Mouse (Mus musculus) lung, embryonic 15.5 days (tissue): Measurements from ENCODE around the gene Cpt1b. TPM values are rescaled to one million over a fixed set of nuclear protein-coding genes. Genes with fewer than 3 reads are reported as not detected.

Source experiments
- ATAC-seq: fragments of 200-750 bp; cut with Nextera tagmentation; 2 replicates; pipeline ENCODE4 v1.8.0; 2017; ENCODE audit warnings: moderate number of reproducible peaks, borderline replicate concordance; ENCODE audit not compliant: low FRiP score, low TSS enrichment; ENCODE audit errors: extremely low read depth
- H3K27ac ChIP-seq: fragments of 300-500 bp; sonication (generic); 2 replicates; pipeline ENCODE4 v1.5.1; 2015; ENCODE audit warnings: moderate library complexity, mild to moderate bottlenecking, inconsistent platforms
- H3K27me3 ChIP-seq: fragments of 300-500 bp; sonication (generic); 2 replicates; pipeline ENCODE4 v1.6.1; 2015; ENCODE audit warnings: inconsistent platforms
- H3K36me3 ChIP-seq: fragments of 300-500 bp; sonication (generic); 2 replicates; pipeline ENCODE4 v1.6.1; 2015; ENCODE audit warnings: inconsistent platforms
- H3K4me1 ChIP-seq: fragments of 300-500 bp; sonication (generic); 2 replicates; pipeline ENCODE4 v1.6.1; 2015; ENCODE audit warnings: inconsistent platforms
- H3K4me2 ChIP-seq: fragments of 300-500 bp; sonication (generic); 2 replicates; pipeline ENCODE4 v1.6.1; 2015; ENCODE audit warnings: inconsistent platforms, mild to moderate bottlenecking, moderate library complexity
- H3K4me3 ChIP-seq: fragments of 300-500 bp; sonication (generic); 2 replicates; pipeline ENCODE4 v1.5.1; 2015; ENCODE audit warnings: mild to moderate bottlenecking, inconsistent platforms
- H3K9ac ChIP-seq: fragments of 300-500 bp; sonication (generic); 2 replicates; pipeline ENCODE4 v1.6.1; 2015; ENCODE audit warnings: inconsistent platforms
- H3K9me3 ChIP-seq: fragments of 300-500 bp; sonication (generic); 2 replicates; pipeline ENCODE4 v1.6.1; 2016; ENCODE audit warnings: inconsistent platforms
- WGBS: fragments of 180-500 bp; shearing (Covaris S2); methylation state at CpG from one replicate; pipeline ENCODE4 v1.1.7; 2015; 5-methylcytosine and 5-hydroxymethylcytosine counted together
- polyA plus RNA-seq: library from polyadenylated mRNA; unstranded; fragments of >200 nt; fragmentation: Nextera tagmentation; extraction: Ambion mirVana; gene quantifications from 2 replicates; pipeline ENCODE4 v1.2.1, GENCODE M21; 2015

The Cpt1b gene
- polyA plus RNA-seq, 1 experiment from 2014 or later: 5.1 TPM

DNA sequence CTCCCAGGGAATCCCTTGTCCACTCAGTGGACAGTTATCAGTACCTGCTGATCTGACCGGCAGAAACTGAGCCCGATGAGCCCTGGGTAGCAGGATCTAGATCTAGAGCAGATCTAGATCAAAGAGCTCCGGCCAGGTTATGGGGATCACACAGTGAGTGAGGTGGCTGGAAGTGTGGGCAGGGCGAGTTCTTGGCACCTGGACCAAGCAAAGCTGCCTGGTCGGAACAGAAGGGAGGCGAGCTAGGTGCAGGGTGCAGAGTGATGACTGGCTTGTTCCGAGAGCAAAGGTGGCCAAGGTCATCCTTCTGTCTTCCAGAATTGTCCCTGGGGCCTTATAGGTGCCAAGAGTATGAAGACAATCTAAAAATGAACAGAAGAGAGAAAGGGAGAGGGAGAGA is 34.2 kb upstream of the Cpt1b start:
- Histone ChIP-seq H3K9me3 (no peaks in the 10 kb centered on the region), H3K4me3 (no peak overlapping the region), H3K4me1 (no peaks in the 10 kb centered on the region), H3K27ac (no peak overlapping the region), H3K9ac (no peak overlapping the region), H3K36me3 (no peaks in the 10 kb centered on the region), H3K4me2 (no peak overlapping the region), H3K27me3 (peaks cover 25% of the 10 kb centered on the region)
- WGBS: 70% methylated on average over 7 of the region's 7 CpGs
- no peak for ATAC-seq

DNA sequence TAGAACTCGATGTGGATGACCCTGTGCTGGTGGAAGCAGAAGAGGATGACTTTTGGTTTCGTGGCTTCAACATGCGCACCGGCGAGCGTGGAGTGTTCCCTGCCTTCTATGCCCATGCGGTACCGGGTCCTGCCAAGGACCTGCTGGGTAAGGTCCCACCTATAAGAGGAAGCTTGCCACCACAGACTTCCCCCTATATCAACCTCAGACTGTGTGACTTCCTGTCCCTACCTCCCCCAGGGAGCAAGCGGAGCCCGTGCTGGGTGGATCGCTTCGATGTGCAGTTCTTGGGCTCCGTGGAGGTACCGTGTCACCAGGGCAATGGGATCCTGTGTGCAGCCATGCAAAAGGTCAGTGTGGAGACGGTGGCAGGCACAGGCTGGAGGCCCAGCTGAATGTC is 33.3 kb upstream of the Cpt1b start:
- Histone ChIP-seq H3K36me3 (no peaks in the 10 kb centered on the region), H3K9ac (no peak overlapping the region), H3K27ac (no peak overlapping the region), H3K9me3 (no peaks in the 10 kb centered on the region), H3K4me3 (no peak overlapping the region), H3K4me2 (no peak overlapping the region), H3K4me1 (peaks cover 6% of the 10 kb centered on the region), H3K27me3 (peaks cover 34% of the 10 kb centered on the region)
- ATAC-seq: no peak
- 89% methylated on average over 15 of the region's 15 CpGs for WGBS

DNA sequence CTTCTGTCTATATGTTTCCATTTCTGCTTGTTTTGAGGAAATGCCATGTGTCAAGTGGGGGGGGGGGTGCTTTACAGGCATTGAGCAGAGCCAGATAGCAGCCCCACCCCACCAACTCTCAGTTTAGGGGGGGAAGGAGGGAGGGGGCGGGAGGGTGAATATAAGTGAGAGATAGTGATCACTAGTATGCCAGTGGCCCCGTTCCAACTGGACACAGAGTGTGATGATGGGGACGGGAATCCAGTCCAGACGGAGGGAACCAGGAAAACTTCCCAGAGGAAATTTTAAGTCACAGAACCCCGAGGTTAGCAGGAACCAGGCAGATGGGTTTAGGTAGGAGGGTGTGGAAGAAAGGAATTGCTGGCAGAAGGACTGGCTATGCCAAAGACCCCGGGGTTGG is 30.0 kb upstream of the Cpt1b start:
- Histone ChIP-seq H3K27me3 (peaks cover 47% of the 10 kb centered on the region), H3K4me1 (peaks cover 12% of the 10 kb centered on the region), H3K9ac (no peak overlapping the region), H3K27ac (no peak overlapping the region), H3K4me2 (no peak overlapping the region), H3K4me3 (no peak overlapping the region), H3K36me3 (no peaks in the 10 kb centered on the region), H3K9me3 (no peaks in the 10 kb centered on the region)
- WGBS: 53% methylated on average over 6 of the region's 6 CpGs
- ATAC-seq: no peak

DNA sequence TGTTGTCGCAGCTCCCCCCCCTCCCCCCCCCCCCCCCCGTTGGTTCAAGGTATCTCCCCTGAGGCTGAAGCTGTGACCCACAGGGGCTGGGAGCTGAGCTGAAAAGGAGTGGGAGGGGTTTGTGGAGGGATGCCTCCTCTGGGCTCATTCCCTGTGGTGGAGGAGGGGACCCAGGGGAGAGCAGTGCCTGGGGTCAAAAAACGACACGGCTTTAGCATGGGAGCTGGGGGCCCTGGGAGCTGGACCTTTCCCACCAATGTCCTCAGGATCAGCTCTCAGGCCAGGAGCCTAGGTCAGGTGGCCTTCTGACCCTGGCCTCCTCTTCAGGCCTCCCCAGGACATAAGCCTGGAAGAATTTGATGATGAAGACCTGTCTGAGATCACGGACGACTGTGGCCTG is 29.2 kb upstream of the Cpt1b start:
- H3K36me3 ChIP-seq: no peaks in the 10 kb centered on the region
- H3K4me3 ChIP-seq: no peak overlapping the region
- WGBS: 28% methylated on average over 4 of the region's 6 CpGs
- H3K27ac ChIP-seq: no peak overlapping the region
- H3K27me3 ChIP-seq: peaks cover 47% of the 10 kb centered on the region
- no peak for ATAC-seq
- H3K9ac ChIP-seq: no peak overlapping the region
- H3K4me1 ChIP-seq: peaks cover 12% of the 10 kb centered on the region
- no peak overlapping the region for H3K4me2 ChIP-seq
- H3K9me3 ChIP-seq: no peaks in the 10 kb centered on the region

DNA sequence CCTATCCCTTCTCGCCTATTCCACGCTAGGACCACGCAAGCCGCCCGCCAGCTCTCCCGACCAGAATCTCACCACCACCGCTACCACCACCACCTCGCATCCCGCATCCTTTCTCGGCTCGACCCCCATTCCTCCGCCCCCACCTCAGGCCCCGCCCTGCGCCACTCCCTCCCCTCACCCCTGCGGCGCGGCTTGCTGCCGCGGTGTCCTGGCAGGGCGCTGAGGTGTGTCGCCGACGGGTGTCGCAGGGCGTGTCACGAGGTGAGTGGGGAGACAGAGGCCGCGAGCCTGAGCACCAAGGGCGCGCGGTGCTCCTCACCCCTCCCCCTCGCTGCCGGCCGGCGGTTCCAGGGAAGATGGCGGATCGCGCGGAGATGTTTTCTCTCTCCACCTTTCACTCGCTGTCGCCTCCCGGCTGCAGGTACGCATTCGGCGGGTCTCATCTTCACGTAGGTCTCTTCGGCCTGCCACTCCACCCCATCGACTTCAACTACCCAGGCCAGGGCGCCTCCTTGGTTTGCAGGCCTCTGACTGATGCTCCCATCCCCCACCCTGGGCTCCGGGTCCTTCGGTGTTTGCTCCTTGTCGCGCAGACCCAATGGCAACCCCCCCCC is 28.3 kb upstream of the Cpt1b start, which contains the start of gene Mapk8ip2:
TSS of gene Mapk8ip2 (plus strand) at position 49 of the 614 bp plus-strand sequence.
- Histone ChIP-seq H3K9me3 (no peaks in the 10 kb centered on the region), H3K36me3 (no peaks in the 10 kb centered on the region), H3K4me2 (peak within 1 kb of the TSS; percentile 80), H3K27ac (no peak within 1 kb of the TSS), H3K27me3 (peaks cover 47% of the 10 kb centered on the region), H3K4me1 (peaks cover 12% of the 10 kb centered on the region), H3K9ac (no peak within 1 kb of the TSS; the same call in 1 of the 2 replicates), H3K4me3 (peak within 1 kb of the TSS; percentile 42)
- 0 out of 2 replicates have a peak, but pooled peaks have one; percentile 29 for ATAC-seq
- WGBS: under 1% methylated on average over 53 of the region's 53 CpGs

DNA sequence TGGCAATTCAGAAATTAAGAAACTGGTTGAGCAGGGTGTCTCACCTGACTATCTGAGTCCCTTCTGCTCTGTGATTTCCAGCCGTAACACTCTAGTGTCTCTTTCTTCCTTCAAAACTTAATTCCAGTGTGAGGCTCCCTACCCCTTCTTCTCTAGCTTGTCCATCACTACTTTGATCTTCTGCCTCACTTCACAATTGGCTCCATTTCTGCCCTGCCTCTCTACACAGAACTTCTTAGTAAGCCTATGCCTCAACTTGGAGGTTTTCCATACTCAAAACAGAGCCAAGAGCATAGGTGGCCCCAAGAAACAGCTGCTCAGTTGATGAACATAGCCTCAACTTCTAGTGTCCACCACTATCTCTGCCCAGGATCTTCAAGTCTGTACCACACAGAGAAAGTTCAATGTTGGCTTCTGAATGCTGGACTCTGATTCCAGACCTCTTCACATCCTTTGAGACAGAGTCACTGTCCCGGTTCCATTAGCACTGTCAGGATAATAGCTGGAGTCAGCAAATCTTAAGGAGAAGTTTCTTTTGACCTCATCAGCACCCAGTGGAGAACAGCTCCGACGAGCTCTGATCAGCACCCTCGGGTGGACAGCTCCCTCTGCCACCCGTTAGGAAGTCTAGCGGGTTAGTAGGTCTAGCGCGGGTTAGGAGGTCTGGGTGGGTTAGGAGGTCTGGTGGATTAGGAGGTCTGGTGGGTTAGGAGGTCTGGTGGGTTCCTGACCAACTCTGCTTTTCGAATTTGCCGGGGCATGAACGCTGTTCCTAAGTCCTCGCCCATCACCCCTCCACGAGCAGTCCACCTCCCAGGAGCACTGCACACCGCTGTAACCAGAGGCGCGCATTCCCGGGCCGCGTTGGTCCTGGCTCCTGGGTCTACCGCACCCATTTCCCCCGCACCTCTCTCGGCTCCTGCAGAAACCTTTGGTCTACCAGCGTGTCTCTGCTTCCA is 27.5 kb upstream of the Cpt1b start:
- Histone ChIP-seq H3K4me1 (peaks cover 12% of the 10 kb centered on the region), H3K9me3 (no peaks in the 10 kb centered on the region), H3K9ac (no peak overlapping the region), H3K4me2 (peak overlapping the region; percentile 80), H3K4me3 (peak overlapping the region; percentile 42), H3K27me3 (peaks cover 47% of the 10 kb centered on the region), H3K27ac (no peak overlapping the region), H3K36me3 (no peaks in the 10 kb centered on the region)
- peak; percentile 46; the same call in 1 of the 2 replicates for ATAC-seq
- 5% methylated on average over 24 of the region's 24 CpGs for WGBS

DNA sequence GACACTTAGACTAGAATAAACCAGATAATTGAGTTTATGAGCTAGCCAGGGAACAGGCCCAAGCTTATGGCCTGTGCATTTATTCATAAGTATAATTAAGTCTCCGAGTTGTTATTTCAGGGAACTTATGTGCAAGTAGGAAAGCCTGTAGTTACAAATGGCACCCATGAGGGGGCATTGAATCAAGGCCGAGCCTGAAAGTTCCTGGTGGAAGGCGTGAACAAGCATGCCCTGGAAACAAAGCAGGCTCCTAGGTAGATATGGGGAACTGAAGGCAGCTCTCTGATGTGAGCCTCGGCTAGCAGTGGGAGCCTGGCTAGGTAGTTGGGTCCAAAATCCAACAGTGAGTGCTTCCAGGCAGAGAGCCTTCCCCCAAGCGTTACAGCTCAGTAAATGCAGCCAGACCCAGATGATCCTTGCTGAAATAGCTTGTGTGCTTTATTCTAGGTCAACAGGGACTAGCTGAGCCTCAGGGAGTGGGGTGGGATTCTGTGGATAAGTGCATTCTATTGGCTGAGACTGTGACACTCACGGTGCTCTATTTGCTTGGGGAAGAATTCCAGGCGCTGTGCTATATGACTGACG is 16.9 kb upstream of the Cpt1b start:
- H3K9me3 ChIP-seq: no peaks in the 10 kb centered on the region
- no peak for ATAC-seq
- no peak overlapping the region for H3K4me3 ChIP-seq
- H3K27me3 ChIP-seq: no peaks in the 10 kb centered on the region
- no peak overlapping the region for H3K27ac ChIP-seq
- H3K9ac ChIP-seq: no peak overlapping the region
- WGBS: 41% methylated on average over 8 of the region's 8 CpGs
- no peaks in the 10 kb centered on the region for H3K4me1 ChIP-seq
- H3K4me2 ChIP-seq: no peak overlapping the region
- no peaks in the 10 kb centered on the region for H3K36me3 ChIP-seq

DNA sequence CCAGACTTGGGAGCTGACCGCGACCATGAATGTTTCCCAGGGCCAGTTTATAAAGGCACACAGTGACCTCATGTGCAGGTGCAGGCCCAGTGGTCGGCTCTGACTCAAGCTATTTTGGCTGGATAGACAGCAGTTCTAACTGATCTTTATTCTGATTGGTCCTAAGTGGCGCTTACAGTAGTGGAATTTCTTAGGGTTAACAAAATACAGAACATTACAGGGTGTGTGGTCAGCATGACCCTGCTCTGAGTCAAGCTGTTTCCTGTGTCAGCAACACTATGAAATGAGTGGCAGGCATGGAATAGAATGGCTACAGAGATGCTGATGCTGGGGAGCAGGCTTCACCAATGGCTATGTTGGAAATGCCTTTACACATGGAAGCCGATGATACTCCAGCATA is 10.2 kb upstream of the Cpt1b start:
- H3K36me3 ChIP-seq: no peaks in the 10 kb centered on the region
- H3K9me3 ChIP-seq: no peaks in the 10 kb centered on the region
- no peaks in the 10 kb centered on the region for H3K27me3 ChIP-seq
- H3K4me1 ChIP-seq: no peaks in the 10 kb centered on the region
- H3K4me3 ChIP-seq: no peak overlapping the region
- WGBS: 81% methylated on average over 5 of the region's 5 CpGs
- ATAC-seq: no peak
- no peak overlapping the region for H3K9ac ChIP-seq
- no peak overlapping the region for H3K4me2 ChIP-seq
- no peak overlapping the region for H3K27ac ChIP-seq

DNA sequence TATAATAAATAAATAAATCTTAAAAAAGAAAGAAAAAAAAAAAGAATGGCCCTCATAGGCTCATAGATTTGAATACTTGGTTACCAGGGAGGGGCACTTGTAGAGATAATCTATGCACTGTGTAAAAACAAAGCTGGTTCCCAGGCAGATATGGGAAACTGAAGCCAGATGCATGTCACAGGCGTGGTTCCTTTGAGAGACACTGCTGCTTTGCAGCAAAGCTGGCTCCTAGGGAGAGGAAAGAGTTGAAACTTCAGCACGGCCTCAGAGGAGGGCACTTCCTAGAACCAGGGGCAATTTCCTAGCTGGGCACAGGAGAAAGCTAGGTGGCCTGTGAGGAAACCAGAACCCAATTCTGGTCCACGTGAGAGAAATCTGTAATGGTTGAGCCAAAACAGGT is 8.5 kb upstream of the Cpt1b start:
- Histone ChIP-seq H3K36me3 (no peaks in the 10 kb centered on the region), H3K27me3 (no peaks in the 10 kb centered on the region), H3K4me1 (peaks cover 5% of the 10 kb centered on the region), H3K4me2 (no peak overlapping the region), H3K9ac (no peak overlapping the region), H3K4me3 (no peak overlapping the region), H3K9me3 (no peaks in the 10 kb centered on the region), H3K27ac (no peak overlapping the region)
- WGBS: 73% methylated on average over 3 of the region's 3 CpGs
- no peak for ATAC-seq

DNA sequence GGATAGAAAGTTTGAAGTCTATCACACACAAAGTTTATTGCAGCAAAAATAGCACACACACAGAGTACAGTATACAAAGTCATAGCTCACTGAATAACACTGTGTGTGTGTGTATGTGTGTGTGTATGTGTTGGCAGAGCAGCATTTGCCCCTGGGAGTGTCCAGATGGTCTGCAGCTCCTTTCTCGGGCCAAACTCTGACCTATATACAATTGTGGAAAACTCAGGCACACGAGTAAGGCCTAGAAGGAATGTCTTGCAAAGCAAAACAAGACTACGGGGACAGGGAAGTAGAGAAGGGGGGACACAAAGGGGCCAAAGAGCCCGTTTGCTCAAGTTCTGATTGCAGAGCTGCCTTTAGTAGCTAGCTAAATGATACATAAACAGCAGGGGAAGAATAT is 7.3 kb upstream of the Cpt1b start:
- H3K4me3 ChIP-seq: no peak overlapping the region
- H3K4me1 ChIP-seq: peaks cover 13% of the 10 kb centered on the region
- no peaks in the 10 kb centered on the region for H3K27me3 ChIP-seq
- ATAC-seq: no peak
- no peak overlapping the region for H3K27ac ChIP-seq
- H3K9me3 ChIP-seq: no peaks in the 10 kb centered on the region
- no peak overlapping the region for H3K4me2 ChIP-seq
- WGBS: 68% methylated on average over 4 of the region's 4 CpGs
- H3K36me3 ChIP-seq: no peaks in the 10 kb centered on the region; the same call in 1 of the 2 replicates
- H3K9ac ChIP-seq: no peak overlapping the region

DNA sequence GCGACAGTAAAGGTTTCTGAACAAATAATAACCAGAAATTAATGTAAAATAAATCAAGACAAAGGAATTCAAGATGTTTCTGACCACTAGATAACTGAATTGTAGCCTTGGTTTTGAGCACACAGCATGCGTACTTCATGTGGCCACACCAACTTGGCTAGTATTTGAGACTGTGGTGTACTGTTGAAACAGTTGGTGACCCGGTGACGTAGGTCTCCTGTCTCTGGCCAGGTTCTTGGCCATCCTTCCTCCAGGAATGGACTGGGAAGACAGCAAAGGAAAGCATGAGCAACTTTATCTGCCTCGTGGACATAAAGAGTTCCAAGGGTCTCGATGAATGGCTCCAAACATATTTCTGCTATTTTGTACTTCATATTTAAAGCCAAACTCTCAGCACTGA is 6.1 kb upstream of the Cpt1b start:
- Histone ChIP-seq H3K9ac (no peak overlapping the region), H3K36me3 (peaks cover 9% of the 10 kb centered on the region), H3K4me1 (peaks cover 13% of the 10 kb centered on the region), H3K27ac (no peak overlapping the region), H3K4me2 (no peak overlapping the region), H3K27me3 (no peaks in the 10 kb centered on the region), H3K9me3 (no peaks in the 10 kb centered on the region), H3K4me3 (no peak overlapping the region)
- ATAC-seq: no peak
- 90% methylated on average over 6 of the region's 6 CpGs for WGBS

DNA sequence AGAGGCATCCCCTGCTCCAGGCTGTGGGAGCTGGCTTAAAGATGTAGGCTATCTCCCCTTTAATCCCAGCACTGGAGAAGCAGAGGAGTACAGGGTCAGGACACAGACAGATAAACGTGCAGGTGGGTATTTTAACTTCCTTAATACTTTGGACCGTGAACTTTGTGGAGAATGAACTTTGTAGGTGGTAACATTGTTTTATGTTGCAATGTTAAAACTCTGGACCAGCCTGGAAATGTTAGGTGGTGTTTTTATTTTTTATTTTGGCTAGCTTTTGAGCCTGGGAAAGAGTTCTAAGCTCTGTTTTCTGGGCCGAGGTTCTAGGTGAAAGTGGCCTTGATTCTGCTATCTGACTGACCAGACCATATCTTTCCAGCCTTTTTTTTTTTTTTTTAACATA is 5.6 kb upstream of the Cpt1b start:
- Histone ChIP-seq H3K4me1 (peaks cover 13% of the 10 kb centered on the region), H3K9me3 (no peaks in the 10 kb centered on the region), H3K27ac (no peak overlapping the region), H3K36me3 (peaks cover 15% of the 10 kb centered on the region), H3K27me3 (no peaks in the 10 kb centered on the region), H3K4me3 (no peak overlapping the region), H3K4me2 (no peak overlapping the region), H3K9ac (no peak overlapping the region)
- ATAC-seq: no peak
- 73% methylated on average over 3 of the region's 3 CpGs for WGBS
